Mouse (Mus musculus) forebrain, embryonic 11.5 days (tissue): ENCODE results near the gene Tsn. TPM values are rescaled to one million over a fixed set of nuclear protein-coding genes. Genes with fewer than 3 reads are reported as not detected.

Source experiments
- ATAC-seq: fragments of 200-750 bp; cut with Nextera tagmentation; replicated peaks from 2 replicates; pipeline ENCODE4 v1.8.0; 2017; ENCODE audit warnings: moderate TSS enrichment; ENCODE audit not compliant: low FRiP score
- DNase-seq: peaks from one replicate; pipeline ENCODE4 v3.0.0-alpha.2; 2017; ENCODE audit warnings: low spot score
- H3K27ac ChIP-seq: fragments of 300-500 bp; sonication (generic); 2 replicates; pipeline ENCODE4 v1.5.1; 2014; ENCODE audit warnings: low read depth, low read length
- H3K27me3 ChIP-seq: fragments of 300-500 bp; sonication (generic); 2 replicates; pipeline ENCODE4 v1.6.1; 2014; ENCODE audit warnings: mild to moderate bottlenecking, low read length, mixed read lengths; ENCODE audit not compliant: control insufficient read depth, insufficient read depth
- H3K36me3 ChIP-seq: fragments of 300-500 bp; sonication (generic); 2 replicates; pipeline ENCODE4 v1.6.1; 2014; ENCODE audit warnings: mild to moderate bottlenecking, low read length, moderate library complexity, mixed read lengths; ENCODE audit not compliant: control insufficient read depth, insufficient read depth
- H3K4me1 ChIP-seq: fragments of 300-500 bp; sonication (generic); replicated peaks from 2 replicates; pipeline ENCODE4 v1.6.1; 2014; ENCODE audit warnings: low read length, mixed read lengths; ENCODE audit not compliant: control insufficient read depth, insufficient read depth
- H3K4me2 ChIP-seq: fragments of 300-500 bp; sonication (generic); 2 replicates; pipeline ENCODE4 v1.6.1; 2014; ENCODE audit warnings: low read depth, mild to moderate bottlenecking, low read length, moderate library complexity, mixed read lengths; ENCODE audit not compliant: severe bottlenecking
- H3K4me3 ChIP-seq: fragments of 300-500 bp; sonication (generic); 2 replicates; pipeline ENCODE4 v1.5.1; 2014; ENCODE audit warnings: low read depth, low read length
- H3K9ac ChIP-seq: fragments of 300-500 bp; sonication (generic); 2 replicates; pipeline ENCODE4 v1.6.1; 2014; ENCODE audit warnings: low read length
- H3K9me3 ChIP-seq: fragments of 300-500 bp; sonication (generic); 2 replicates; pipeline ENCODE4 v1.6.1; 2016; ENCODE audit warnings: low read length, mixed read lengths; ENCODE audit not compliant: control insufficient read depth
- WGBS: fragments of 180-500 bp; shearing (Covaris S2); extraction: QIAGEN DNeasy Blood & Tissue Kit; methylation state at CpG from one replicate; pipeline ENCODE4 v1.1.7; 2014; 5-methylcytosine and 5-hydroxymethylcytosine counted together
- polyA plus RNA-seq: library from polyadenylated mRNA; unstranded; fragments of >200 nt; fragmentation: Nextera tagmentation; extraction: Ambion mirVana; gene quantifications from 2 replicates; pipeline ENCODE4 v1.2.1, GENCODE M21; 2014

Gene Tsn
- polyA plus RNA-seq, 1 experiment from 2014 or later = 388 TPM

DNA sequence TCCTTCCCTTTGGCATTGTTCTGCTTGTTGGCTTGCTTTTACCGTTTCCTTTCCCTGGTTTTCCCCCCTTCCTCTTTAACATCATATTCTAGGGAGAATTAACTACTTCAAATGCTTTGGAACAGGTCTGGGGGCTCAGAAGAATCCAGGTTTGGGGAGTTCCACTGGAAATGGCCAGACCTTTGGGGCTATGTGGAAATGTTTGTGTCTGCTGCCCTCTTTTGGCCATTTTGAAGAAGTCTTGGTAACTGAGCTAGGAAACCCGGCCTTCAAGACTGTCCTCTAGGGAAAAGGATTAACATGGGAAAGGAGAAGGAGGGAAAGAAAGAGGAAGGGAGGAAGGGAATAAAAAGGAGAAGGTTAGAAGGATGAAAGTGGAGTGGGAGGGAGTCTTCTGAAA, 36.4 kb downstream of the Tsn start:
- DNase-seq (no peak), ATAC-seq (no peak; the same call in 1 of the 2 replicates)
- Histone ChIP-seq H3K36me3 (no peaks in the 10 kb centered on the region), H3K4me1 (no peaks in the 10 kb centered on the region), H3K9ac (no peak overlapping the region), H3K27ac (no peak overlapping the region), H3K4me3 (no peak overlapping the region), H3K4me2 (no peak overlapping the region), H3K9me3 (no peaks in the 10 kb centered on the region), H3K27me3 (no peaks in the 10 kb centered on the region)
- 17% methylated on average over 2 of the region's 2 CpGs for WGBS

DNA sequence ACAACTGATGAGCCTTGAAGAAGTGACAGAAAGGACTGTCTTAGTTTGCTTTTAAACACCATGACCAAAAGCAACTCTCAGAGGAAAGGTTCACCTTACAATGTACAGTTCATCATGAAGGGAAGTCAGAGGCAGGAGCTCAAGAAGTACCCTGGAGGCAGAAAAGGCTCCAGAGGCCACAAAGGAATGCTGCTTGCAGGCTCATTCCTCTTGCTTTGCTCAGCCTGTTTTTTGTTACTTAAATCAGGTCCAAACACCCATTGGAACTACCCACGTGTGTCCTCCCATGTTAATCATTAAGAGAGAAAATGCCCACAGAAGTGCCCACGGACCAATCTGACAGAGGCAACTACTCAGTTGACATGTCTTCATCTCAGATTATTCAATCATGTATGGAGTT, 59.6 kb downstream of the Tsn start:
- DNase-seq = no peak
- Histone ChIP-seq H3K27me3 (no peaks in the 10 kb centered on the region), H3K9ac (no peak overlapping the region), H3K4me3 (no peak overlapping the region), H3K4me2 (no peak overlapping the region), H3K36me3 (no peaks in the 10 kb centered on the region), H3K27ac (no peak overlapping the region), H3K9me3 (no peaks in the 10 kb centered on the region), H3K4me1 (no peaks in the 10 kb centered on the region)
- no peak for ATAC-seq
- 55% methylated on average over 2 of the region's 2 CpGs for WGBS

Other genes with a start within 250 kb of the Tsn start
- gene Gm29106, start 135.2 kb downstream of the Tsn start, polyA plus RNA-seq = 0.13 and 0.23 TPM in 2 replicates
- 87.3 and 92.5 TPM in 2 replicates for gene Nifk, start 10.1 kb upstream of the Tsn start, polyA plus RNA-seq
- gene Clasp1, start 77.3 kb upstream of the Tsn start, polyA plus RNA-seq = 123 and 136 TPM in 2 replicates